Mouse (Mus musculus) heart, embryonic 13.5 days (tissue): Measurements from ENCODE around the gene Akp3. TPM values are rescaled to one million over a fixed set of nuclear protein-coding genes. Genes with fewer than 3 reads are reported as not detected.

Source experiments
- polyA plus RNA-seq: library from polyadenylated mRNA; unstranded; fragments of >200 nt; fragmentation: Nextera tagmentation; extraction: Ambion mirVana; gene quantifications from 2 replicates; pipeline ENCODE4 v1.2.1, GENCODE M21; 2015

The Akp3 gene
- polyA plus RNA-seq, 1 experiment from 2014 or later, result not detected

Other genes with a start within 250 kb of the Akp3 start
- gene Alppl2, start 35.0 kb upstream of the Akp3 start, polyA plus RNA-seq, result not detected in 2 replicates
- gene Alpi, start 23.4 kb upstream of the Akp3 start, polyA plus RNA-seq, result not detected in 2 replicates
- 0.79 and 1.0 TPM in 2 replicates for gene Ecel1, start 31.5 kb downstream of the Akp3 start, polyA plus RNA-seq
- 0.11 TPM in 1 of 2 replicates, not detected in the other for gene Prss56, start 58.3 kb downstream of the Akp3 start, polyA plus RNA-seq
- not detected in 2 replicates for gene Chrnd, start 65.6 kb downstream of the Akp3 start, polyA plus RNA-seq
- gene Chrng, start 79.7 kb downstream of the Akp3 start, polyA plus RNA-seq, result 0.67 and 1.2 TPM in 2 replicates
- 120 and 123 TPM in 2 replicates for gene Eif4e2, start 88.9 kb downstream of the Akp3 start, polyA plus RNA-seq
- gene Efhd1, start 139.4 kb downstream of the Akp3 start, polyA plus RNA-seq, result 0.14 and 0.29 TPM in 2 replicates
- 27.7 and 30.1 TPM in 2 replicates for gene Gigyf2, start 202.0 kb downstream of the Akp3 start, polyA plus RNA-seq